Mouse (Mus musculus): ENCODE measurements at regions not wholly inside any gene's neighbourhood (a gene's known extent, or its start where the extent isn't known, plus 50 kb on each side); places are given as distances from the start of the nearest gene placed in this dataset.
"Not testable (repeated sequence)": the region's sequence is repeated elsewhere in the genome, so short reads cannot be mapped to it uniquely, and the experiment has no call there.

DNA sequence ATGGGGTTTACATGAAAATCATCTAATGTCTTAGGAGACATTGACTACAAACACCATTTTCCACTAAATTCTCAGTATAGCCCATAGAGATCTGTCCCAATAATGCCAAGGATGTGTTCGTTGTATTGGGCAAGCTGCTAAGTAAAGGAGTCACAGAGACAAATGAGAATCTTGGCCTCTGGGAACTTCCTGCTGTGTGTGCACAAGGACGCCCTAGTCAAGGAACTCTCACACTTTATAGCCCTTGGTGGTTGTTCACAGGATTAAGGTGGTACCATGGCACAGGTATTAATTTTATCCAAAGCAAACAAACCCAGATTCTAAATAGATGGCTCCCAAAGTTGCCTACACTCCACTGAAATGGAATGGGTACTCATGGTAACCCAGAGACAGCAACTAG lies 76.7 kb upstream of the Spon1 start:
- no peak for TF ChIP-seq FLI1 (IDR thresholded peaks at IDR 0.05; ENCODE audit: low read length)
- no peak for TF ChIP-seq GATA1 (IDR thresholded peaks at IDR 0.05; ENCODE audit: borderline replicate concordance, low read length)
- no peaks in the 10 kb centered on the region for H3K4me1 ChIP-seq
- H3K36me3 ChIP-seq (replicated peaks; ENCODE audit: low read length): no peaks in the 10 kb centered on the region

DNA sequence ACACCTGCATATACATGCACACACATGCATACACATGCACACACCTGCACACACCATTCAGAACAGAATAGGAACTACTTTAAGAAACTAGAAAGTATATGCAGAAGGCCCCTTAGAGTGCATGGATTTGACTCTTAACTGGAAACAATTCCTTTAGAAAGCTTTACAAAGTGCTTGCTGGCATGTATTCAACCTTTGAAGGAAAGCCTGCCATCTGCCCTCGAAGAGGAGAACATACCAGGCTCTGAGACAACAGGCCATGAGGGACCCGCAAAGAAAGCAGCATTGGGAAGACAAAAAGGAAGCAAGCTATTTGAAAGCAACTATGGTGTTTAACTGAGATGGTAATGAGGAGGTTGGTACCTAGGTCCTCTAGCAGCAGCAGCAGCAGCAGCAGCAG lies 74.0 kb upstream of the Spon1 start:
- H3K9me3 ChIP-seq: no peaks in the 10 kb centered on the region
- no peaks in the 10 kb centered on the region for H3K27me3 ChIP-seq (replicated peaks)
- H3K36me3 ChIP-seq (replicated peaks; ENCODE audit: low read length): no peaks in the 10 kb centered on the region
- H3K4me1 ChIP-seq: no peaks in the 10 kb centered on the region
- TF ChIP-seq GATA1 (IDR thresholded peaks at IDR 0.05; ENCODE audit: borderline replicate concordance, low read length) (no peak), FLI1 (IDR thresholded peaks at IDR 0.05; ENCODE audit: low read length) (no peak)
- peak overlapping the region; percentile 64 for H3K4me3 ChIP-seq (replicated peaks)

More for the DNA sequence above, 76.7 kb upstream of the Spon1 start:
- no peak overlapping the region for H3K4me3 ChIP-seq (replicated peaks)
- H3K27me3 ChIP-seq (replicated peaks): peaks cover 2% of the 10 kb centered on the region
- no peaks in the 10 kb centered on the region for H3K9me3 ChIP-seq

DNA sequence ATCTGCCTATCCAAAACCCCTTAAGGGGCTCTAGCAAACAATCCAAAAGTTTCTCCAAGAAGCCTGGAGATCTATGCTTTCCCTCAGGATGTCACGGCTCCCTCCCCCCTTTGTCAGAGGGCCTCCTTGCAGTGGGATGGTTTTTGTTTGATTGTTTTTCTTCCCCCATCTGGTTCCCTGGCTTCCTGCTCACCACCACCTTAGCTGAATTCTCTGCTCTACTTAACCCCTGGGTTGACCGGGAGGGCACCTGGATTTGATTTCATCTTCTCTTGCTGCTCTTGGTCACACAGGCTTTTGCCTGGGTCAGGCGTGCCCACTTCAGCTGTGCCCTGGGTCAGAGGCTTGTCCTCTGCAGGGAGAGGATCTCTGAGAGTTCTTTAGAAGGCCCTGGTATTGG lies 72.3 kb upstream of the Spon1 start:
- H3K36me3 ChIP-seq (replicated peaks; ENCODE audit: low read length): no peaks in the 10 kb centered on the region
- no peaks in the 10 kb centered on the region for H3K9me3 ChIP-seq
- TF ChIP-seq FLI1 (IDR thresholded peaks at IDR 0.05; ENCODE audit: low read length) (no peak), GATA1 (IDR thresholded peaks at IDR 0.05; ENCODE audit: borderline replicate concordance, low read length) (no peak)
- no peaks in the 10 kb centered on the region for H3K4me1 ChIP-seq
- H3K27me3 ChIP-seq (replicated peaks): no peaks in the 10 kb centered on the region
- H3K4me3 ChIP-seq (replicated peaks): no peak overlapping the region

DNA sequence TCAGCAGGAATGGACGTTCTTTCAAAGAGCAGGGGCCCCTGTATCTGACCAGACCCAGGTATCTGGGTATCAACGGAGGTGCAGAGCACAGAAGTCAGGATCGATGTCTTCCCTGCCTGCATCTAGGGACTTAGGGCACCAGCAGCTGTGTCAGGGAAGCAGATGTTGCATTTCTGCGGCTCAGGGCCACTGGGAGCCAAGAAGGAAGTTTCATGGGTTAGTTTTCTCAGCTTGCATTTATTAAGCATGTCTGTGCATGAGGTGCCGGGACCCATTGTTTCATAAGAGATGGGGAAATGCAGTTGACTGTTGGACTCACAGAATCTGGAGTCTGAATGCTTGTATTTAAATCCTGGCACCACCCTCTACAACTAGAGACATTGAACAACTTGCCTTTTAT lies 71.3 kb upstream of the Spon1 start:
- no peak overlapping the region for H3K4me3 ChIP-seq (replicated peaks)
- H3K4me1 ChIP-seq: no peaks in the 10 kb centered on the region
- peaks cover 4% of the 10 kb centered on the region; the same call in 1 of the 2 replicates for H3K9me3 ChIP-seq
- TF ChIP-seq GATA1 (IDR thresholded peaks at IDR 0.05; ENCODE audit: borderline replicate concordance, low read length) (no peak), FLI1 (IDR thresholded peaks at IDR 0.05; ENCODE audit: low read length) (no peak)
- no peaks in the 10 kb centered on the region for H3K36me3 ChIP-seq (replicated peaks; ENCODE audit: low read length)
- H3K27me3 ChIP-seq (replicated peaks): no peaks in the 10 kb centered on the region

DNA sequence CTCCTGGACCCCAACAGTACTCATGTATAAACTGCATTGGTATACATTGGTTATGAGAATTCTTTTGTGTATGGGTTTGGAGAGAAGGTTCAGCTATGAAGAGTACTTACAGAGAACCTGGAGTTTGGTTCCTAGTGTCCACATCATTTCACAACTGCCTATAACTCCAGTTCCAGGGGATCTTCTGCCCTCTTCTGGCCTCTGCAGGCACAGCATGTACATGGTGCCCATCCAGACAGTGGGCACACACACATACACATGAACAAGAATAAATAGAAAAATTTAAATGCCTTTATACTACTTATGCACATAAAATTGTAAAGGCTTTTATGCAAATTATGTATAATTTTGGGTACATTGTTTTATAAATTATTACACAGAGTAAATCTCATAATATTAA lies 59.9 kb upstream of the Spon1 start:
- Histone ChIP-seq H3K27me3 (replicated peaks) (no peaks in the 10 kb centered on the region), H3K4me3 (replicated peaks) (no peak overlapping the region), H3K9me3 (no peaks in the 10 kb centered on the region; the same call in 1 of the 2 replicates), H3K4me1 (no peaks in the 10 kb centered on the region), H3K36me3 (replicated peaks; ENCODE audit: low read length) (no peaks in the 10 kb centered on the region)
- TF ChIP-seq FLI1 (IDR thresholded peaks at IDR 0.05; ENCODE audit: low read length): no peak
- no peak for TF ChIP-seq GATA1 (IDR thresholded peaks at IDR 0.05; ENCODE audit: borderline replicate concordance, low read length)

DNA sequence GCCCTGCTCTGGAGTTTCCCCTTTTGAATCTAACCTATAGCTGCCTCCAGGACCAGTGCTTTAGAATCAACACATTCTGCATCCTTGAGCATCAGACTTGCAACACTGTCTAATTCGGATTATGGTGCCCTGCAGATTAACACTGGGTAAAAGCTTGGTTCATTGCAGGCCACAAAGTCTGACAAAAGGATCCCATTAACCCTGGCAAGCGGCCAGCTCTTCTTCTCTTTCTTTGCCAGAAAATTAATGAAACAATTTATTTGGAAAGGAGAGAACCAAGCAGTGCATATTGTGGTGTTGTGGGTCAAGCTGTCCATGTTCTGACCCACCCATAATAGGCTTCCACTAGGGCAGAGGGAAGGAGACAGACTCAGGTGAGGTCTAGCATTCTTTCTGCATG lies 58.2 kb upstream of the Spon1 start:
- Histone ChIP-seq H3K36me3 (replicated peaks; ENCODE audit: low read length) (no peaks in the 10 kb centered on the region), H3K4me3 (replicated peaks) (no peak overlapping the region)
- TF ChIP-seq FLI1 (IDR thresholded peaks at IDR 0.05; ENCODE audit: low read length) (no peak), GATA1 (IDR thresholded peaks at IDR 0.05; ENCODE audit: borderline replicate concordance, low read length) (no peak)

DNA sequence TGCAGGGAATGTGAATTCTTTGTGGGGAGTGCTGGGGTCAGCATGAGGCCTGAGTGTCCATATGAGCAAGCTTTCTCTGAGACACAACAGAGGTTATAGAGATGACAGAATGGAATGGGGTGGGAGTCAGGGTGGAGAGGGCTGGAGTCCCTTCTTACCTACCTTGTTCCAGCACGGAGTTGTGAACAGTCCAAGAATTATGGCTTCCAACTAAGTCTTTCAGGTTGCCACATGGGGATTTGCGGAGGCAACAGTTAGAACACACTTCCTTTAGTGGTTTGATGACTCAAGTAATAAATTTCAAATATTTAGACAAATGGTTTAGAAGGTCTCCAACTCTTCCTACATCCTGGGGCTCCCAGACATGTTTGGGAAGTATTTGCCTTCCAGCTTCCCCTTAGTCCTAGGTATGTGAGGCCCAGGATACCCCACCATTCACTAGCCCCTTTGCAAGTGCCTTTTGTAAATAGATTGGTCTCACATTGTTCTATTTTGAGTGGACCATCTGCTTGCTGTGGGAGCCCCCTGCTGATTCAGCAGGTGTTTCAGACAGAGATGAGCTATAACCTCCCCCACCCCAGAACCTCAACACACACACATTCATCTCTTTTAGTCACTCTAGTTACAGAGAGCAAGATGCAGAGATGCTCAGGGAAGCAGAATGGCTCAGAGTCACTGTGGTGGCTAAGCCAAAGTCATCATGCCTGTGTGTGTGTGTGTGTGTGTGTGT lies 55.1 kb upstream of the Spon1 start:
- no peaks in the 10 kb centered on the region for H3K27me3 ChIP-seq (replicated peaks)
- TF ChIP-seq FLI1 (IDR thresholded peaks at IDR 0.05; ENCODE audit: low read length) (no peak), GATA1 (IDR thresholded peaks at IDR 0.05; ENCODE audit: borderline replicate concordance, low read length) (no peak)
- H3K36me3 ChIP-seq (replicated peaks; ENCODE audit: low read length): no peaks in the 10 kb centered on the region

More for the DNA sequence above, 58.2 kb upstream of the Spon1 start:
- no peaks in the 10 kb centered on the region for H3K27me3 ChIP-seq (replicated peaks)
- no peaks in the 10 kb centered on the region for H3K4me1 ChIP-seq
- H3K9me3 ChIP-seq: no peaks in the 10 kb centered on the region; the same call in 1 of the 2 replicates

DNA sequence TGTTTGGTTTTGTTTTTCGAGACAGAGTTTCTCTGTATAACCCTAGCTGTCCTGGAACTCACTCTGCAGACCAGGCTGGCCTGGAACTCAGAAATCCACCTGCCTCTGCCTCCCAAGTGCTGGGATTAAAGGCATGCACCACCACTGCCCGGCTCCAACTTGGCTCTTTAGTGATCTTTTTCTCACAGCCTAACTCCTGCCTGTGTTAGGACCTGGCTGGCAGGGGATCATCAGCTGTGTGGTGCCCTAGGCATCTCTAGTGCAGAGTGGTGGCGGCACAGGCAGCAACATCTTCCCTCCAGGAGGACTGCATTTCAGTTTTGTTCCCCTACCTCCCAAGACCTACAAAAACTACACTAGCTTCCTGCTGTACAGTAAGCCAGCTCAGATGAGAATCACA lies 54.4 kb upstream of the Spon1 start:
- H3K27me3 ChIP-seq (replicated peaks); H3K36me3 ChIP-seq (replicated peaks; ENCODE audit: low read length); H3K4me3 ChIP-seq (replicated peaks); H3K4me1 ChIP-seq; H3K9me3 ChIP-seq: not testable (repeated sequence)

More for the DNA sequence above, 55.1 kb upstream of the Spon1 start:
- Histone ChIP-seq H3K4me1 (no peaks in the 10 kb centered on the region), H3K9me3 (no peaks in the 10 kb centered on the region), H3K4me3 (replicated peaks) (no peak overlapping the region)

All from megakaryocyte, embryonic 14.5 days (primary cell).